Mouse (Mus musculus) midbrain, embryonic 15.5 days (tissue): Measurements from ENCODE around the gene Taar8a. TPM values are rescaled to one million over a fixed set of nuclear protein-coding genes. Genes with fewer than 3 reads are reported as not detected.
"Not testable (repeated sequence)": the region's sequence is repeated elsewhere in the genome, so short reads cannot be mapped to it uniquely, and the experiment has no call there.

Source experiments
- ATAC-seq: fragments of 200-750 bp; cut with Nextera tagmentation; replicated peaks from 2 replicates; pipeline ENCODE4 v1.8.0; 2017; ENCODE audit warnings: moderate TSS enrichment
- H3K27ac ChIP-seq: fragments of 300-500 bp; sonication (generic); 2 replicates; pipeline ENCODE4 v1.5.1; 2015; ENCODE audit warnings: mild to moderate bottlenecking, inconsistent platforms
- H3K27me3 ChIP-seq: fragments of 300-500 bp; sonication (generic); replicated peaks from 2 replicates; pipeline ENCODE4 v1.6.1; 2015; ENCODE audit warnings: inconsistent platforms
- H3K36me3 ChIP-seq: fragments of 300-500 bp; sonication (generic); replicated peaks from 2 replicates; pipeline ENCODE4 v1.6.1; 2015; ENCODE audit warnings: inconsistent platforms
- H3K4me1 ChIP-seq: fragments of 300-500 bp; sonication (generic); 2 replicates; pipeline ENCODE4 v1.6.1; 2015; ENCODE audit warnings: inconsistent platforms
- H3K4me2 ChIP-seq: fragments of 300-500 bp; sonication (generic); 2 replicates; pipeline ENCODE4 v1.6.1; 2015; ENCODE audit warnings: inconsistent platforms, mild to moderate bottlenecking, moderate library complexity
- H3K4me3 ChIP-seq: fragments of 300-500 bp; sonication (generic); 2 replicates; pipeline ENCODE4 v1.5.1; 2015; ENCODE audit warnings: mild to moderate bottlenecking, inconsistent platforms
- H3K9ac ChIP-seq: fragments of 300-500 bp; sonication (generic); 2 replicates; pipeline ENCODE4 v1.6.1; 2015; ENCODE audit warnings: mild to moderate bottlenecking, inconsistent platforms
- H3K9me3 ChIP-seq: fragments of 300-500 bp; sonication (generic); 2 replicates; pipeline ENCODE4 v1.6.1; 2016; ENCODE audit warnings: inconsistent platforms
- WGBS: fragments of 180-500 bp; shearing (Covaris S2); methylation state at CpG from one replicate; pipeline ENCODE4 v1.1.7; 2015; ENCODE audit warnings: mixed read lengths; 5-methylcytosine and 5-hydroxymethylcytosine counted together
- polyA plus RNA-seq: library from polyadenylated mRNA; unstranded; fragments of >200 nt; fragmentation: Nextera tagmentation; extraction: Ambion mirVana; gene quantifications from 2 replicates; pipeline ENCODE4 v1.2.1, GENCODE M21; 2015

Taar8a gene
- polyA plus RNA-seq, result not detected in 2 replicates

GRCm38 (mm10) chr10:24076200-24076599 is at the start of gene Taar8a:
Taar8a (plus strand) TSS chr10:24076500.
- not testable (repeated sequence) for H3K36me3 ChIP-seq, ATAC-seq, H3K9me3 ChIP-seq, H3K27ac ChIP-seq, H3K4me3 ChIP-seq, H3K9ac ChIP-seq, H3K27me3 ChIP-seq, H3K4me1 ChIP-seq, H3K4me2 ChIP-seq
- 79% methylated on average over 2 of the region's 4 CpGs for WGBS

GRCm38 (mm10) chr10:24026922-24027321 is 49.4 kb upstream of the Taar8a start, which contains the start of gene Taar7d:
Taar7d (plus strand) TSS chr10:24027222.
- Histone ChIP-seq H3K9ac (no peak within 1 kb of the TSS), H3K27ac (no peak within 1 kb of the TSS), H3K9me3 (no peaks in the 10 kb centered on the region), H3K36me3 (no peaks in the 10 kb centered on the region), H3K4me3 (no peak within 1 kb of the TSS), H3K27me3 (no peaks in the 10 kb centered on the region), H3K4me1 (no peaks in the 10 kb centered on the region), H3K4me2 (no peak within 1 kb of the TSS)
- no peak for ATAC-seq

GRCm38 (mm10) chr10:24031347-24031746 is 45.0 kb upstream of the Taar8a start:
- no peaks in the 10 kb centered on the region for H3K4me1 ChIP-seq
- H3K27ac ChIP-seq, result no peak overlapping the region
- no peak for ATAC-seq
- H3K4me3 ChIP-seq, result no peak overlapping the region
- H3K27me3 ChIP-seq, result no peaks in the 10 kb centered on the region
- no peaks in the 10 kb centered on the region for H3K36me3 ChIP-seq
- no peak overlapping the region for H3K9ac ChIP-seq
- H3K9me3 ChIP-seq, result no peaks in the 10 kb centered on the region
- no peak overlapping the region for H3K4me2 ChIP-seq

- H3K27me3 ChIP-seq, result no peaks in the 10 kb centered on the region
- H3K4me3 ChIP-seq, result no peak within 1 kb of the TSS
- H3K27ac ChIP-seq, result no peak within 1 kb of the TSS
- H3K9me3 ChIP-seq, result no peaks in the 10 kb centered on the region
- H3K4me1 ChIP-seq, result no peaks in the 10 kb centered on the region
- 90% methylated on average over 2 of the region's 2 CpGs for WGBS
- ATAC-seq, result no peak
- no peak within 1 kb of the TSS for H3K4me2 ChIP-seq
- H3K36me3 ChIP-seq, result no peaks in the 10 kb centered on the region
- H3K9ac ChIP-seq, result no peak within 1 kb of the TSS
Measured at GRCm38 (mm10) chr10:24037314-24037713, 39.0 kb upstream of the Taar8a start, which contains the start of gene Taar7e. Taar7e (plus strand) TSS chr10:24037614.

GRCm38 (mm10) chr10:24040120-24040869 is 36.0 kb upstream of the Taar8a start:
- H3K4me2 ChIP-seq, result no peak overlapping the region
- H3K9ac ChIP-seq, result no peak overlapping the region
- H3K36me3 ChIP-seq, result no peaks in the 10 kb centered on the region
- H3K27ac ChIP-seq, result no peak overlapping the region
- WGBS, result 75% methylated on average over 2 of the region's 2 CpGs
- H3K4me1 ChIP-seq, result no peaks in the 10 kb centered on the region
- no peaks in the 10 kb centered on the region for H3K27me3 ChIP-seq
- no peaks in the 10 kb centered on the region for H3K9me3 ChIP-seq
- ATAC-seq, result no peak
- H3K4me3 ChIP-seq, result no peak overlapping the region

- no peak for ATAC-seq
- H3K27me3 ChIP-seq, result no peaks in the 10 kb centered on the region
- H3K4me3 ChIP-seq, result no peak within 1 kb of the TSS
- H3K27ac ChIP-seq, result no peak within 1 kb of the TSS
- H3K4me2 ChIP-seq, result no peak within 1 kb of the TSS
- no peaks in the 10 kb centered on the region for H3K36me3 ChIP-seq
- no peaks in the 10 kb centered on the region for H3K4me1 ChIP-seq
- H3K9me3 ChIP-seq, result no peaks in the 10 kb centered on the region
- H3K9ac ChIP-seq, result no peak within 1 kb of the TSS
Measured at GRCm38 (mm10) chr10:24049210-24049609, 27.1 kb upstream of the Taar8a start, which contains the start of gene Taar7f. Taar7f (plus strand) TSS chr10:24049510.

- 69% methylated on average over 5 of the region's 5 CpGs for WGBS
- Histone ChIP-seq H3K36me3 (no peaks in the 10 kb centered on the region), H3K9me3 (no peaks in the 10 kb centered on the region), H3K9ac (no peak overlapping the region), H3K4me3 (no peak overlapping the region), H3K27ac (no peak overlapping the region), H3K4me1 (no peaks in the 10 kb centered on the region), H3K27me3 (no peaks in the 10 kb centered on the region), H3K4me2 (no peak overlapping the region)
- ATAC-seq, result no peak
Measured at GRCm38 (mm10) chr10:24052039-24052438, 24.3 kb upstream of the Taar8a start.

GRCm38 (mm10) chr10:24058986-24059385 is 17.3 kb upstream of the Taar8a start:
- Histone ChIP-seq H3K27me3 (no peaks in the 10 kb centered on the region), H3K4me1 (no peaks in the 10 kb centered on the region), H3K9ac (no peak overlapping the region), H3K4me3 (no peak overlapping the region), H3K36me3 (no peaks in the 10 kb centered on the region), H3K27ac (no peak overlapping the region), H3K9me3 (no peaks in the 10 kb centered on the region), H3K4me2 (no peak overlapping the region)
- ATAC-seq, result no peak
- 85% methylated on average over 3 of the region's 3 CpGs for WGBS

- WGBS, result 50% methylated on average over 2 of the region's 2 CpGs
- not testable (repeated sequence) for H3K36me3 ChIP-seq, ATAC-seq, H3K27ac ChIP-seq, H3K27me3 ChIP-seq, H3K9me3 ChIP-seq, H3K4me2 ChIP-seq, H3K9ac ChIP-seq, H3K4me3 ChIP-seq, H3K4me1 ChIP-seq
Measured at GRCm38 (mm10) chr10:24074751-24075150, 1.5 kb upstream of the Taar8a start.

- no peaks in the 10 kb centered on the region for H3K9me3 ChIP-seq
- no peaks in the 10 kb centered on the region for H3K36me3 ChIP-seq
- no peak overlapping the region for H3K27ac ChIP-seq
- no peak overlapping the region for H3K4me3 ChIP-seq
- H3K4me1 ChIP-seq, result no peaks in the 10 kb centered on the region
- no peaks in the 10 kb centered on the region for H3K27me3 ChIP-seq
- H3K9ac ChIP-seq, result no peak overlapping the region
- WGBS, result 43% methylated on average over 3 of the region's 3 CpGs
- no peak for ATAC-seq
- H3K4me2 ChIP-seq, result no peak overlapping the region
Measured at GRCm38 (mm10) chr10:24080166-24080565, 3.9 kb downstream of the Taar8a start.

GRCm38 (mm10) chr10:24085936-24086335 is 9.6 kb downstream of the Taar8a start:
- Histone ChIP-seq H3K27me3 (no peaks in the 10 kb centered on the region), H3K4me2 (no peak overlapping the region), H3K4me3 (no peak overlapping the region), H3K36me3 (no peaks in the 10 kb centered on the region), H3K9me3 (no peaks in the 10 kb centered on the region), H3K27ac (no peak overlapping the region), H3K9ac (no peak overlapping the region), H3K4me1 (no peaks in the 10 kb centered on the region)
- no peak for ATAC-seq
- 38% methylated on average over 5 of the region's 5 CpGs for WGBS

GRCm38 (mm10) chr10:24086555-24086954 is 10.3 kb downstream of the Taar8a start:
- no peaks in the 10 kb centered on the region for H3K36me3 ChIP-seq
- no peaks in the 10 kb centered on the region for H3K27me3 ChIP-seq
- no peak overlapping the region for H3K4me2 ChIP-seq
- H3K4me1 ChIP-seq, result no peaks in the 10 kb centered on the region
- no peak overlapping the region for H3K27ac ChIP-seq
- 75% methylated on average over 5 of the region's 5 CpGs for WGBS
- no peaks in the 10 kb centered on the region for H3K9me3 ChIP-seq
- ATAC-seq, result no peak
- no peak overlapping the region for H3K4me3 ChIP-seq
- no peak overlapping the region for H3K9ac ChIP-seq

- Histone ChIP-seq H3K27me3 (no peaks in the 10 kb centered on the region), H3K9ac (no peak overlapping the region), H3K9me3 (no peaks in the 10 kb centered on the region), H3K4me3 (no peak overlapping the region), H3K27ac (no peak overlapping the region), H3K4me1 (no peaks in the 10 kb centered on the region), H3K36me3 (no peaks in the 10 kb centered on the region), H3K4me2 (no peak overlapping the region)
- 94% methylated on average over 2 of the region's 2 CpGs for WGBS
- ATAC-seq, result no peak
Measured at GRCm38 (mm10) chr10:24087168-24087567, 10.9 kb downstream of the Taar8a start.
